Mouse (Mus musculus): ENCODE results near the gene Dgki.

- no peak for TF ChIP-seq CTCF (IDR thresholded peaks at IDR 0.05; ENCODE audit: extremely low read depth, insufficient read length, insufficient replicate concordance, low read depth, low read length)
- no peak for TF ChIP-seq POLR2A (IDR thresholded peaks at IDR 0.05; ENCODE audit: low read depth, low read length)
These were observed 244.3 kb downstream of the Dgki start for GRCm38 (mm10) chr6:37055634-37056033.
